Mouse (Mus musculus) embryonic facial prominence, embryonic 14.5 days (tissue): ENCODE measurements around the gene Phf21a. TPM values are rescaled to one million over a fixed set of nuclear protein-coding genes. Genes with fewer than 3 reads are reported as not detected.

ENCODE experiments used
- ATAC-seq: fragments of 200-750 bp; cut with Nextera tagmentation; 2 replicates; pipeline ENCODE4 v1.8.0; 2017; ENCODE audit warnings: low read depth, moderate number of reproducible peaks, moderate TSS enrichment
- DNase-seq: peaks from one replicate; pipeline ENCODE4 v3.0.0-alpha.2; 2015; ENCODE audit warnings: low spot score
- H3K27ac ChIP-seq: fragments of 300-500 bp; sonication (generic); replicated peaks from 2 replicates; pipeline ENCODE4 v1.5.1; 2014; ENCODE audit warnings: low read depth, mild to moderate bottlenecking, low read length, moderate library complexity
- H3K27me3 ChIP-seq: fragments of 300-500 bp; sonication (generic); replicated peaks from 2 replicates; pipeline ENCODE4 v1.6.1; 2014; ENCODE audit warnings: low read length; ENCODE audit not compliant: control insufficient read depth, insufficient read depth
- H3K36me3 ChIP-seq: fragments of 300-500 bp; sonication (generic); 2 replicates; pipeline ENCODE4 v1.6.1; 2014; ENCODE audit warnings: low read length, mixed read lengths; ENCODE audit not compliant: control insufficient read depth, insufficient read depth
- H3K4me1 ChIP-seq: fragments of 300-500 bp; sonication (generic); 2 replicates; pipeline ENCODE4 v1.6.1; 2014; ENCODE audit warnings: antibody characterized with exemption, low read length; ENCODE audit not compliant: control insufficient read depth, insufficient read depth
- H3K4me2 ChIP-seq: fragments of 300-500 bp; sonication (generic); 2 replicates; pipeline ENCODE4 v1.6.1; 2014; ENCODE audit warnings: low read depth, mild to moderate bottlenecking, low read length, moderate library complexity, mixed read lengths
- H3K4me3 ChIP-seq: fragments of 300-500 bp; sonication (generic); 2 replicates; pipeline ENCODE4 v1.5.1; 2014; ENCODE audit warnings: low read depth, mild to moderate bottlenecking, low read length
- H3K9ac ChIP-seq: fragments of 300-500 bp; sonication (generic); 2 replicates; pipeline ENCODE4 v1.6.1; 2014; ENCODE audit warnings: low read depth, mild to moderate bottlenecking, low read length, moderate library complexity, mixed read lengths
- H3K9me3 ChIP-seq: fragments of 300-500 bp; sonication (generic); 2 replicates; pipeline ENCODE4 v1.6.1; 2016; ENCODE audit warnings: low read length; ENCODE audit not compliant: control insufficient read depth
- WGBS: fragments of 180-500 bp; shearing (Covaris S2); extraction: QIAGEN DNeasy Blood & Tissue Kit; methylation state at CpG from one replicate; pipeline ENCODE4 v1.1.7; 2014; 5-methylcytosine and 5-hydroxymethylcytosine counted together
- polyA plus RNA-seq: library from polyadenylated mRNA; unstranded; fragments of >200 nt; fragmentation: Nextera tagmentation; extraction: Ambion mirVana; gene quantifications from 2 replicates; pipeline ENCODE4 v1.2.1, GENCODE M21; 2014

Phf21a gene
- polyA plus RNA-seq, 1 experiment from 2014 or later, result 24.8 TPM

GRCm38 (mm10) chr2:92314031-92314430, 221.1 kb downstream of the Phf21a start:
- no peak overlapping the region for H3K4me2 ChIP-seq
- H3K27ac ChIP-seq, result no peak overlapping the region
- H3K9ac ChIP-seq, result no peak overlapping the region
- no peaks in the 10 kb centered on the region; the same call in 1 of the 2 replicates for H3K4me1 ChIP-seq
- no peak overlapping the region for H3K4me3 ChIP-seq
- WGBS, result 56% methylated on average over 1 of the region's 1 CpGs
- no peak for ATAC-seq
- H3K9me3 ChIP-seq, result no peaks in the 10 kb centered on the region
- H3K27me3 ChIP-seq, result no peaks in the 10 kb centered on the region
- no peak for DNase-seq
- H3K36me3 ChIP-seq, result peaks cover 7% of the 10 kb centered on the region

- no peaks in the 10 kb centered on the region for H3K9me3 ChIP-seq
- WGBS, result 76% methylated on average over 3 of the region's 3 CpGs
- no peaks in the 10 kb centered on the region; the same call in 1 of the 2 replicates for H3K4me1 ChIP-seq
- no peak overlapping the region for H3K4me3 ChIP-seq
- peak; percentile 13 for DNase-seq
- no peak overlapping the region for H3K4me2 ChIP-seq
- no peak overlapping the region for H3K27ac ChIP-seq
- ATAC-seq, result peak; percentile 46; the same call in 1 of the 2 replicates
- H3K27me3 ChIP-seq, result no peaks in the 10 kb centered on the region
- peaks cover 12% of the 10 kb centered on the region for H3K36me3 ChIP-seq
- H3K9ac ChIP-seq, result no peak overlapping the region
Measured at GRCm38 (mm10) chr2:92316652-92317051, 223.7 kb downstream of the Phf21a start.

GRCm38 (mm10) chr2:92317228-92317627, 224.3 kb downstream of the Phf21a start:
- WGBS, result 78% methylated on average over 5 of the region's 5 CpGs
- ATAC-seq, result no peak

GRCm38 (mm10) chr2:92322669-92323068, 229.8 kb downstream of the Phf21a start:
- Histone ChIP-seq H3K4me1 (no peaks in the 10 kb centered on the region), H3K9ac (no peak overlapping the region), H3K36me3 (peaks cover 51% of the 10 kb centered on the region), H3K27ac (no peak overlapping the region), H3K4me3 (no peak overlapping the region), H3K27me3 (no peaks in the 10 kb centered on the region), H3K4me2 (no peak overlapping the region), H3K9me3 (no peaks in the 10 kb centered on the region; the same call in 1 of the 2 replicates)
- DNase-seq (no peak), ATAC-seq (no peak)
- WGBS, result 85% methylated on average over 2 of the region's 2 CpGs

More at GRCm38 (mm10) chr2:92317228-92317627, 224.3 kb downstream of the Phf21a start:
- DNase-seq, result no peak
- Histone ChIP-seq H3K27me3 (no peaks in the 10 kb centered on the region), H3K27ac (no peak overlapping the region), H3K9ac (no peak overlapping the region), H3K4me2 (no peak overlapping the region), H3K36me3 (peaks cover 18% of the 10 kb centered on the region), H3K4me1 (no peaks in the 10 kb centered on the region; the same call in 1 of the 2 replicates), H3K9me3 (no peaks in the 10 kb centered on the region), H3K4me3 (no peak overlapping the region)

- 85% methylated on average over 7 of the region's 7 CpGs for WGBS
- ATAC-seq, result no peak
- Histone ChIP-seq H3K9me3 (no peaks in the 10 kb centered on the region; the same call in 1 of the 2 replicates), H3K4me3 (no peak overlapping the region), H3K27ac (0 out of 2 replicates have a peak overlapping the region, but pooled peaks have one; percentile 10), H3K36me3 (peaks cover 71% of the 10 kb centered on the region), H3K4me2 (no peak overlapping the region), H3K9ac (no peak overlapping the region), H3K4me1 (no peaks in the 10 kb centered on the region), H3K27me3 (no peaks in the 10 kb centered on the region)
- no peak for DNase-seq
Measured at GRCm38 (mm10) chr2:92325676-92326075, 232.8 kb downstream of the Phf21a start.

- DNase-seq, result peak; percentile 55
- no peaks in the 10 kb centered on the region for H3K27me3 ChIP-seq
- no peak overlapping the region for H3K4me3 ChIP-seq
- peaks cover 74% of the 10 kb centered on the region for H3K36me3 ChIP-seq
- WGBS, result 64% methylated on average over 1 of the region's 1 CpGs
- no peak overlapping the region for H3K9ac ChIP-seq
- peak; percentile 80 for ATAC-seq
- 0 out of 2 replicates have a peak overlapping the region, but pooled peaks have one; percentile 10 for H3K27ac ChIP-seq
- H3K9me3 ChIP-seq, result no peaks in the 10 kb centered on the region; the same call in 1 of the 2 replicates
- H3K4me1 ChIP-seq, result no peaks in the 10 kb centered on the region
- no peak overlapping the region for H3K4me2 ChIP-seq
Measured at GRCm38 (mm10) chr2:92326221-92326620, 233.3 kb downstream of the Phf21a start.

GRCm38 (mm10) chr2:92327601-92328000, 234.7 kb downstream of the Phf21a start:
- peaks cover 76% of the 10 kb centered on the region for H3K36me3 ChIP-seq
- H3K9me3 ChIP-seq, result no peaks in the 10 kb centered on the region; the same call in 1 of the 2 replicates
- H3K27ac ChIP-seq, result no peak overlapping the region
- no peak for DNase-seq
- H3K4me3 ChIP-seq, result no peak overlapping the region
- no peak for ATAC-seq
- H3K9ac ChIP-seq, result no peak overlapping the region
- no peak overlapping the region for H3K4me2 ChIP-seq
- H3K4me1 ChIP-seq, result no peaks in the 10 kb centered on the region
- no peaks in the 10 kb centered on the region for H3K27me3 ChIP-seq
- WGBS, result 96% methylated on average over 4 of the region's 4 CpGs

- Histone ChIP-seq H3K4me3 (no peak overlapping the region), H3K27me3 (no peaks in the 10 kb centered on the region), H3K36me3 (peaks cover 73% of the 10 kb centered on the region), H3K9ac (no peak overlapping the region), H3K4me2 (no peak overlapping the region), H3K27ac (no peak overlapping the region), H3K9me3 (no peaks in the 10 kb centered on the region), H3K4me1 (no peaks in the 10 kb centered on the region)
- ATAC-seq (no peak), DNase-seq (no peak)
- 93% methylated on average over 8 of the region's 8 CpGs for WGBS
Measured at GRCm38 (mm10) chr2:92328206-92328605, 235.3 kb downstream of the Phf21a start.

- no peak for ATAC-seq
- Histone ChIP-seq H3K36me3 (peaks cover 84% of the 10 kb centered on the region), H3K9me3 (no peaks in the 10 kb centered on the region), H3K4me3 (no peak overlapping the region), H3K27ac (no peak overlapping the region), H3K9ac (no peak overlapping the region), H3K4me2 (no peak overlapping the region), H3K4me1 (no peaks in the 10 kb centered on the region), H3K27me3 (no peaks in the 10 kb centered on the region)
- DNase-seq, result peak; percentile 76
- WGBS, result 35% methylated on average over 2 of the region's 2 CpGs
Measured at GRCm38 (mm10) chr2:92330840-92331239, 237.9 kb downstream of the Phf21a start.
